ENCODE assay signal across 9 mouse cellular contexts in the genomic region with DNA sequence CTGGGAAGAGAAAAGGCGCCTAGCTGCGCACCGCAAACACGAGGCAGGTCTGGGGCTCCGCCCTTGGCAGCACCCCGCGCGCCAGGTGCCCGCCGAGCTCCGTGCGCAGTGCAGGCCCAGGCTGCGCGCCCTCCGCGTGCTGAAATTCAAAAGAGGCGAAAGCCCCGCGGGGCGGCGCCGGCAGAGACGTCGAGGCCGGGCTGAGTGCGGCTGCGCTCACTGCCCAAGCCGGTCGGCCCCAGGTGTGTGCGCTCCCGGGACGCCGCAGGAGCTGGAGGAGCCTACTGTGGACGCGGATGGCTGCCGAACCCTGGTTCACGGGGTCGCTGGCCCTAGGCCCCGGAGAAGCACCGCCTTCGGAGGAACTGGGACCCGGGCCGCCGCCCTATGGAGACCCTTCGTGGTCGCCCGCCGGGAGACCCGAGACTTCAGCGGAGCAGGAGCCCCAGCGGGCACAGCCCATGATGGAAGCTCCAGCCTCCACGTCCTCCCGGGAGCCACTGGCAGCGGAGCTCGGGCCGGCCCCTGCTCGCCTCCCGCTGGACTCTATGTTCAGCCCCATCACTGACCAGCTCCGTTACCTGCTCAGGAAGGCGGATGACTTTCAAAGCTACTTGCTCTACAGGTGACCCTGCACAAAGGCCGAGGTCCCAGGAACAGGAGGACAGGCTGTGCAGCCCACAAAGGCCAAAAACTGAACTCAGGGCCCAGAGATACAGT. TPM values are rescaled to one million over a fixed set of nuclear protein-coding genes. Genes with fewer than 3 reads are reported as not detected.
DNase-seq lines count a peak whose midpoint lies in the region; ATAC-seq and TF ChIP-seq lines count a peak whose summit lies in the region.
"Had no signal": no experiment of that assay in that cellular context is flagged by ENCODE, and none has a peak within 500 bp of the region (broad histone marks: within the 10 kb centered on the region; RNA-seq: fewer than 3 reads in every experiment).

A gene (plus strand): TSS at position 222 of the 720 bp plus-strand sequence.

- peak within 1 kb of the TSS; percentile 15; the same call in 1 of the 2 replicates for H3K9ac ChIP-seq in kidney, embryonic 14.5 days (ENCODE audit: low read depth, low read length)
- peak within 1 kb of the TSS; percentile 53 for H3K9ac ChIP-seq in embryonic facial prominence, embryonic 13.5 days
- no peak within 1 kb of the TSS for H3K9ac ChIP-seq in hindbrain, embryonic 15.5 days
- H3K9ac ChIP-seq in neural tube, embryonic 11.5 days (ENCODE audit: low read length), result 0 out of 2 replicates have a peak within 1 kb of the TSS, but pooled peaks have one; percentile 16

- WGBS in kidney, embryonic 14.5 days, result 29% methylated on average over 61 of the region's 61 CpGs
- WGBS in kidney, adult 2 months, result 70% methylated on average over 61 of the region's 61 CpGs
- WGBS in embryonic facial prominence, embryonic 13.5 days, result 26% methylated on average over 61 of the region's 61 CpGs
- WGBS in hindbrain, embryonic 15.5 days, result 23% methylated on average over 61 of the region's 61 CpGs
- WGBS in neural tube, embryonic 11.5 days, result 14% methylated on average over 61 of the region's 61 CpGs

- TF ChIP-seq POLR2A in kidney, adult 2 months (IDR thresholded peaks at IDR 0.05; ENCODE audit: low read depth, low read length), result no peak

- peaks cover 21% of the 10 kb centered on the region for H3K4me1 ChIP-seq in kidney, embryonic 14.5 days (ENCODE audit: control insufficient read depth, insufficient read depth, low read length)
- H3K4me1 ChIP-seq in kidney, adult 2 months (ENCODE audit: control insufficient read depth, insufficient read depth, low read length), result peaks cover 18% of the 10 kb centered on the region; the same call in 1 of the 2 replicates
- peaks cover 49% of the 10 kb centered on the region for H3K4me1 ChIP-seq in embryonic facial prominence, embryonic 13.5 days
- peaks cover 40% of the 10 kb centered on the region for H3K4me1 ChIP-seq in hindbrain, embryonic 15.5 days (replicated peaks)
- H3K4me1 ChIP-seq in neural tube, embryonic 11.5 days (ENCODE audit: control insufficient read depth, insufficient read depth, low read length), result peaks cover 18% of the 10 kb centered on the region

- DNase-seq in kidney, adult 2 months, result no peak
- no peak for DNase-seq in neural tube, embryonic 11.5 days (ENCODE audit: low spot score)
- no peak for DNase-seq in ovary, postnatal 14 days (ENCODE audit: low spot score)
- DNase-seq in gastrocnemius, adult 2 months, result no peak
- DNase-seq in c-Kit-positive CD71-positive TER-119-positive erythroid progenitor cells, embryonic 14.5 days (ENCODE audit: low spot score), result no peak

- ATAC-seq in kidney, embryonic 14.5 days (ENCODE audit: low FRiP score, low TSS enrichment), result no peak
- ATAC-seq in embryonic facial prominence, embryonic 13.5 days (ENCODE audit: insufficient number of reproducible peaks, insufficient read depth, low FRiP score, low TSS enrichment, low read depth), result no peak
- ATAC-seq in hindbrain, embryonic 15.5 days (ENCODE audit: low FRiP score, low read depth), result no peak
- ATAC-seq in neural tube, embryonic 11.5 days (ENCODE audit: insufficient read depth, low FRiP score, low TSS enrichment), result no peak

- intact Hi-C loops in gastrocnemius, adult 2 months (cut with DNase I), result no loop called here

- peak within 1 kb of the TSS; percentile 12; the same call in 1 of the 2 replicates for H3K4me2 ChIP-seq in kidney, embryonic 14.5 days (replicated peaks; ENCODE audit: low read depth, low read length)
- peak within 1 kb of the TSS; percentile 46 for H3K4me2 ChIP-seq in embryonic facial prominence, embryonic 13.5 days
- H3K4me2 ChIP-seq in hindbrain, embryonic 15.5 days, result peak within 1 kb of the TSS; percentile 11
- 0 out of 2 replicates have a peak within 1 kb of the TSS, but pooled peaks have one; percentile 18 for H3K4me2 ChIP-seq in neural tube, embryonic 11.5 days (ENCODE audit: low read depth)

- no peak for TF ChIP-seq CTCF in kidney, adult 2 months (conservative IDR thresholded peaks at IDR 0.05; ENCODE audit: insufficient read depth, insufficient read length, low read depth, low read length)
- TF ChIP-seq CTCF in gastrocnemius, adult 2 months (IDR thresholded peaks at IDR 0.05), result no peak

- no peak within 1 kb of the TSS for H3K27ac ChIP-seq in kidney, embryonic 14.5 days (ENCODE audit: low read depth, low read length)
- no peak within 1 kb of the TSS for H3K27ac ChIP-seq in kidney, adult 2 months (ENCODE audit: insufficient read depth, low read depth, low read length)
- no peak within 1 kb of the TSS for H3K27ac ChIP-seq in embryonic facial prominence, embryonic 13.5 days
- H3K27ac ChIP-seq in hindbrain, embryonic 15.5 days (replicated peaks), result no peak within 1 kb of the TSS
- no peak within 1 kb of the TSS for H3K27ac ChIP-seq in neural tube, embryonic 11.5 days (ENCODE audit: low read depth, low read length)
- no peak within 1 kb of the TSS for H3K27ac ChIP-seq in gastrocnemius, adult 2 months
- H3K27ac ChIP-seq: liver, embryonic 15.5 days had no signal

- H3K4me3 ChIP-seq in kidney, embryonic 14.5 days (ENCODE audit: low read length), result no peak within 1 kb of the TSS
- H3K4me3 ChIP-seq in kidney, adult 2 months (ENCODE audit: insufficient read depth, low read depth, low read length), result no peak within 1 kb of the TSS
- H3K4me3 ChIP-seq in embryonic facial prominence, embryonic 13.5 days, result peak within 1 kb of the TSS; percentile 23
- H3K4me3 ChIP-seq in hindbrain, embryonic 15.5 days, result no peak within 1 kb of the TSS
- no peak within 1 kb of the TSS for H3K4me3 ChIP-seq in neural tube, embryonic 11.5 days (ENCODE audit: low read depth, low read length)
- no peak within 1 kb of the TSS for H3K4me3 ChIP-seq in gastrocnemius, adult 2 months
- H3K4me3 ChIP-seq: liver, embryonic 15.5 days had no signal

- no peaks in the 10 kb centered on the region for H3K9me3 ChIP-seq in kidney, embryonic 14.5 days (ENCODE audit: control insufficient read depth, low read length)
- H3K9me3 ChIP-seq in embryonic facial prominence, embryonic 13.5 days, result no peaks in the 10 kb centered on the region
- no peaks in the 10 kb centered on the region for H3K9me3 ChIP-seq in hindbrain, embryonic 15.5 days
- no peaks in the 10 kb centered on the region for H3K9me3 ChIP-seq in neural tube, embryonic 11.5 days (ENCODE audit: control insufficient read depth, low read length)
- H3K9me3 ChIP-seq: liver, embryonic 15.5 days had no signal

- no peaks in the 10 kb centered on the region; the same call in 1 of the 2 replicates for H3K27me3 ChIP-seq in kidney, embryonic 14.5 days (ENCODE audit: control insufficient read depth, insufficient read depth, low read length)
- no peaks in the 10 kb centered on the region for H3K27me3 ChIP-seq in kidney, adult 2 months (replicated peaks; ENCODE audit: control insufficient read depth, insufficient read depth, low read length)
- H3K27me3 ChIP-seq in embryonic facial prominence, embryonic 13.5 days, result 0 out of 2 replicates have a peak, but pooled peaks cover 5% of the 10 kb centered on the region
- H3K27me3 ChIP-seq in hindbrain, embryonic 15.5 days, result peaks cover 17% of the 10 kb centered on the region
- peaks cover 20% of the 10 kb centered on the region for H3K27me3 ChIP-seq in neural tube, embryonic 11.5 days (ENCODE audit: control insufficient read depth, insufficient read depth, low read length)
- H3K27me3 ChIP-seq: liver, embryonic 15.5 days had no signal

- H3K36me3 ChIP-seq in kidney, embryonic 14.5 days (ENCODE audit: control insufficient read depth, insufficient read depth, low read length), result peaks cover 22% of the 10 kb centered on the region
- H3K36me3 ChIP-seq in kidney, adult 2 months (ENCODE audit: control insufficient read depth, insufficient read depth, low read length), result no peaks in the 10 kb centered on the region
- peaks cover 24% of the 10 kb centered on the region for H3K36me3 ChIP-seq in embryonic facial prominence, embryonic 13.5 days
- no peaks in the 10 kb centered on the region for H3K36me3 ChIP-seq in hindbrain, embryonic 15.5 days
- H3K36me3 ChIP-seq in neural tube, embryonic 11.5 days (ENCODE audit: control insufficient read depth, insufficient read depth, low read length), result peaks cover 2% of the 10 kb centered on the region

RNA-seq across cellular contexts. Expression of the gene that starts here (rescaled TPM):
- polyA plus RNA-seq in kidney, embryonic 14.5 days (2014; fragmentation: Nextera tagmentation; extraction: Ambion mirVana), result 1.2 TPM in 2 replicates
- polyA plus RNA-seq in kidney, adult 2 months (2012; rRNA removed), result 5.1 and 7.0 TPM in 2 replicates
- polyA plus RNA-seq in embryonic facial prominence, embryonic 13.5 days (2015; fragmentation: Nextera tagmentation; extraction: Ambion mirVana), result 0.73 and 1.6 TPM in 2 replicates
- polyA plus RNA-seq in hindbrain, embryonic 15.5 days (2015; fragmentation: Nextera tagmentation; extraction: Ambion mirVana), result 0.47 and 0.75 TPM in 2 replicates
- 0.70 and 0.77 TPM in 2 replicates for polyA plus RNA-seq in neural tube, embryonic 11.5 days (2014; fragmentation: Nextera tagmentation; extraction: Ambion mirVana)
- total RNA-seq in gastrocnemius, adult 2 months (2021), result under 1 TPM in 1 of 2 experiments, not detected in 1; 0.48 TPM
